Mouse (Mus musculus): ENCODE results near the gene Fam167b.

- TF ChIP-seq POLR2A (IDR thresholded peaks at IDR 0.05; ENCODE audit: borderline replicate concordance, low read depth, low read length): no peak
- TF ChIP-seq CTCF (IDR thresholded peaks at IDR 0.05; ENCODE audit: low read depth, low read length): no peak
Measured at GRCm38 (mm10) chr4:129615801-129616290, 37.5 kb upstream of the Fam167b start.

Measured in bone marrow macrophage, adult 2 months (primary cell).